Mouse (Mus musculus) thymus, postnatal 0 days (tissue): ENCODE data around the gene Kctd20. TPM values are rescaled to one million over a fixed set of nuclear protein-coding genes. Genes with fewer than 3 reads are reported as not detected.

Source experiments
- DNase-seq: peaks from one replicate; pipeline ENCODE4 v3.0.0-alpha.2; 2015; ENCODE audit warnings: low spot score
- polyA plus RNA-seq: library from polyadenylated mRNA; unstranded; fragments of >200 nt; fragmentation: Nextera tagmentation; extraction: Ambion mirVana; gene quantifications from 2 replicates; pipeline ENCODE4 v1.2.1, GENCODE M21; 2015

Gene Kctd20
- polyA plus RNA-seq, 1 experiment from 2014 or later = 65.8 TPM

- DNase-seq = no peak
These were observed 20.1 kb upstream of the Kctd20 start for GRCm38 (mm10) chr17:28931436-28932211.

- DNase-seq = no peak
These were observed 19.5 kb upstream of the Kctd20 start for GRCm38 (mm10) chr17:28932274-28932673.

- no peak for DNase-seq
These were observed 17.4 kb upstream of the Kctd20 start for GRCm38 (mm10) chr17:28934120-28934916.

GRCm38 (mm10) chr17:28936133-28936532, 15.6 kb upstream of the Kctd20 start:
- no peak for DNase-seq

- peak; percentile 56 for DNase-seq
These were observed 15.0 kb upstream of the Kctd20 start for GRCm38 (mm10) chr17:28936622-28937345.

- DNase-seq = no peak
These were observed 10.8 kb upstream of the Kctd20 start for GRCm38 (mm10) chr17:28940776-28941555.

- DNase-seq = no peak
These were observed 9.6 kb upstream of the Kctd20 start for GRCm38 (mm10) chr17:28942101-28942500.

GRCm38 (mm10) chr17:28943740-28944139, 8.0 kb upstream of the Kctd20 start, which contains the start of gene Pxt1:
Pxt1 (minus strand) TSS chr17:28943840.
- no peak for DNase-seq

GRCm38 (mm10) chr17:28944481-28944880, 7.3 kb upstream of the Kctd20 start:
- no peak for DNase-seq

GRCm38 (mm10) chr17:28947011-28947939, 4.5 kb upstream of the Kctd20 start:
- no peak for DNase-seq

GRCm38 (mm10) chr17:28948661-28949060, 3.1 kb upstream of the Kctd20 start:
- DNase-seq = no peak

- no peak for DNase-seq
These were observed 999 bp upstream of the Kctd20 start for GRCm38 (mm10) chr17:28950751-28951150.

GRCm38 (mm10) chr17:28953251-28953650, 1.5 kb downstream of the Kctd20 start:
- DNase-seq = peak; percentile 15

- no peak for DNase-seq
These were observed 2.7 kb downstream of the Kctd20 start for GRCm38 (mm10) chr17:28954416-28954815.

- no peak for DNase-seq
These were observed 8.8 kb downstream of the Kctd20 start for GRCm38 (mm10) chr17:28960597-28960996.

- DNase-seq = no peak
These were observed 9.8 kb downstream of the Kctd20 start for GRCm38 (mm10) chr17:28961596-28961995.

GRCm38 (mm10) chr17:28967021-28967610, 15.4 kb downstream of the Kctd20 start:
- peak; percentile 53 for DNase-seq

GRCm38 (mm10) chr17:28970122-28970521, 18.4 kb downstream of the Kctd20 start:
- no peak for DNase-seq

GRCm38 (mm10) chr17:28979091-28979490, 27.3 kb downstream of the Kctd20 start:
- DNase-seq = no peak
